Mouse (Mus musculus) intestine, embryonic 16.5 days (tissue): ENCODE results near the gene Zbtb7b. TPM values are rescaled to one million over a fixed set of nuclear protein-coding genes. Genes with fewer than 3 reads are reported as not detected.

Source experiments
- ATAC-seq: fragments of 200-750 bp; cut with Nextera tagmentation; 2 replicates; pipeline ENCODE4 v1.8.0; 2017; ENCODE audit warnings: moderate TSS enrichment, moderate library complexity
- H3K27ac ChIP-seq: fragments of 300-500 bp; sonication (generic); 2 replicates; pipeline ENCODE4 v1.5.1; 2014; ENCODE audit warnings: mild to moderate bottlenecking, low read length
- H3K27me3 ChIP-seq: fragments of 300-500 bp; sonication (generic); replicated peaks from 2 replicates; pipeline ENCODE4 v1.6.1; 2014; ENCODE audit warnings: low read length, control low read depth, mixed read lengths; ENCODE audit not compliant: control insufficient read depth, insufficient read depth
- H3K36me3 ChIP-seq: fragments of 300-500 bp; sonication (generic); 2 replicates; pipeline ENCODE4 v1.6.1; 2014; ENCODE audit warnings: low read length, control low read depth; ENCODE audit not compliant: control insufficient read depth, insufficient read depth
- H3K4me1 ChIP-seq: fragments of 300-500 bp; sonication (generic); 2 replicates; pipeline ENCODE4 v1.6.1; 2014; ENCODE audit warnings: low read length, control low read depth, mixed read lengths; ENCODE audit not compliant: control insufficient read depth, insufficient read depth
- H3K4me2 ChIP-seq: fragments of 300-500 bp; sonication (generic); 2 replicates; pipeline ENCODE4 v1.6.1; 2014; ENCODE audit warnings: low read depth, low read length, control low read depth
- H3K4me3 ChIP-seq: fragments of 300-500 bp; sonication (generic); 2 replicates; pipeline ENCODE4 v1.5.1; 2014; ENCODE audit warnings: mild to moderate bottlenecking, low read length
- H3K9ac ChIP-seq: fragments of 300-500 bp; sonication (generic); 2 replicates; pipeline ENCODE4 v1.6.1; 2014; ENCODE audit warnings: low read depth, low read length
- H3K9me3 ChIP-seq: fragments of 300-500 bp; sonication (generic); 2 replicates; pipeline ENCODE4 v1.6.1; 2016; ENCODE audit warnings: low read length, control low read depth; ENCODE audit not compliant: control insufficient read depth
- WGBS: fragments of 180-500 bp; shearing (Covaris S2); extraction: QIAGEN DNeasy Blood & Tissue Kit; methylation state at CpG from one replicate; pipeline ENCODE4 v1.1.7; 2014; 5-methylcytosine and 5-hydroxymethylcytosine counted together
- polyA plus RNA-seq: library from polyadenylated mRNA; unstranded; fragments of >200 nt; fragmentation: Nextera tagmentation; extraction: Ambion mirVana; gene quantifications from 2 replicates; pipeline ENCODE4 v1.2.1, GENCODE M21; 2015

Zbtb7b gene
- polyA plus RNA-seq, 1 experiment from 2014 or later: 10.0 TPM

- Histone ChIP-seq H3K4me1 (peaks cover 61% of the 10 kb centered on the region), H3K9ac (peak overlapping the region; percentile 57), H3K4me3 (peak overlapping the region; percentile 38), H3K36me3 (0 out of 2 replicates have a peak, but pooled peaks cover 2% of the 10 kb centered on the region), H3K9me3 (no peaks in the 10 kb centered on the region), H3K27me3 (no peaks in the 10 kb centered on the region), H3K4me2 (peak overlapping the region; percentile 59), H3K27ac (peak overlapping the region; percentile 90)
- 54% methylated on average over 17 of the region's 17 CpGs for WGBS
- no peak for ATAC-seq
These were observed 7.8 kb downstream of the Zbtb7b start for GRCm38 (mm10) chr3:89386438-89387420.

DNA sequence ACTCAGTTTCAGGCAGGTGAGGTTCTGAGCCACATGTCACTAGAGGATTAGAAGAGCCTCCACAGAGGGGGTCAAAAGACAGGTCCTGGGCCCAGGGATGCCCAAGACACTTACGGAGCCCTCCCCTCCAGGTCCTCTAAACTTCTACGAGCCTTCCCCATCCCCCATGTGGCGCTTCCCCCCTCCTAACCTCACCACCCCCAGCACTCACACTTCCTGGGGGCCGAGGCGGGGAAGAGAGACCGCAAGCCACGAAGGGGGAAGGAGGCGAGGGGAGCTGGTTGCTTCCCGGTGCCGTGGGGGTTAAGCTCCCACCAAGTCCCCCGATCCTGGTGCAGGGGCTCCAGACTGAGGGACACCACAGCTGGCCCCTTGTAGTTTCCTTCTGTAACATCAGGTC, 9.1 kb downstream of the Zbtb7b start:
- H3K27me3 ChIP-seq: no peaks in the 10 kb centered on the region
- H3K4me2 ChIP-seq: no peak overlapping the region
- H3K9ac ChIP-seq: peak overlapping the region; percentile 42; the same call in 1 of the 2 replicates
- H3K9me3 ChIP-seq: no peaks in the 10 kb centered on the region
- no peak overlapping the region for H3K27ac ChIP-seq
- WGBS: 57% methylated on average over 11 of the region's 11 CpGs
- no peak overlapping the region for H3K4me3 ChIP-seq
- no peak for ATAC-seq
- H3K36me3 ChIP-seq: peaks cover 4% of the 10 kb centered on the region; the same call in 1 of the 2 replicates
- peaks cover 49% of the 10 kb centered on the region for H3K4me1 ChIP-seq

DNA sequence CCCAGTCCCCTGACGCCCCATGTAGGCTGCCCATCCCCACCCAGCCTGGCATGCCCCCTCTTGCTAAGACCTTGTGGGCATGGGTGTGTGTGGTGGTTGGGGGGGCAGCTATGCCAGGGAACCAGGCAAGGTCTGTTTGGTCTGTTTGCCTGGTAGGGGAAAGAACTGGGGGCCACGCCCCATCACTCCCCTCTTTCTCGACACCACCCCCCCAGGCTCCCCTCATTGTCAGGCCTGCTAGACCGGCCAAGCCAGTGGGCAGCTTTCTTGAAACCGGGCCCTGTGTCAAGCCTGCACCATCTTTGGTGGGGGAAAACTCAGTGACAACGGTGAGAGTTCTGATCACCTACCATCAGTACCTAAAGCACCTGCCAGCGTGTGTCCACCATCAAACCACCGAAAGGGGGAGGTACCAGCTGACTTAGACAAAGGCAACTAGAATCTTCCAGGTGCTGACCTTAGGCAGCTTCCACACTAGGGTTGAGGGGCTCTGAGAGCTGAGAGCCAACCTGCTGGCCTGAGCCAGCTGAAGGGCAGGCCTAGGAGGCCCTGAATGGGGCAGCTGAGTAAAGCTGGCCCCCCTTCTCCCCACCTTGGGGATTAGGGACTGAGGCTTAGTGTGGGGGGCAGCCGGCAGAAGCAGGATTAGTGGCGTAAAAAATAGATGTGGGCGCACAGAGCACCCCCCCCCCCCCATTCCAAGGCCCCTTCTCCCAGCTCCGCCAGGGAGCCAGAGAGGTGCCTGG, 10.1 kb downstream of the Zbtb7b start:
- Histone ChIP-seq H3K4me2 (no peak overlapping the region), H3K4me1 (peaks cover 41% of the 10 kb centered on the region), H3K9me3 (no peaks in the 10 kb centered on the region), H3K27ac (no peak overlapping the region; the same call in 1 of the 2 replicates), H3K4me3 (no peak overlapping the region), H3K27me3 (no peaks in the 10 kb centered on the region), H3K9ac (0 out of 2 replicates have a peak overlapping the region, but pooled peaks have one; percentile 22), H3K36me3 (peaks cover 4% of the 10 kb centered on the region; the same call in 1 of the 2 replicates)
- WGBS: 70% methylated on average over 12 of the region's 12 CpGs
- no peak for ATAC-seq

- Histone ChIP-seq H3K36me3 (peaks cover 4% of the 10 kb centered on the region; the same call in 1 of the 2 replicates), H3K4me1 (peaks cover 41% of the 10 kb centered on the region), H3K27me3 (no peaks in the 10 kb centered on the region), H3K27ac (no peak overlapping the region), H3K4me2 (no peak overlapping the region), H3K9me3 (no peaks in the 10 kb centered on the region), H3K4me3 (no peak overlapping the region), H3K9ac (no peak overlapping the region)
- WGBS: 76% methylated on average over 5 of the region's 5 CpGs
- no peak for ATAC-seq
These were observed 10.8 kb downstream of the Zbtb7b start for GRCm38 (mm10) chr3:89383651-89384255.

DNA sequence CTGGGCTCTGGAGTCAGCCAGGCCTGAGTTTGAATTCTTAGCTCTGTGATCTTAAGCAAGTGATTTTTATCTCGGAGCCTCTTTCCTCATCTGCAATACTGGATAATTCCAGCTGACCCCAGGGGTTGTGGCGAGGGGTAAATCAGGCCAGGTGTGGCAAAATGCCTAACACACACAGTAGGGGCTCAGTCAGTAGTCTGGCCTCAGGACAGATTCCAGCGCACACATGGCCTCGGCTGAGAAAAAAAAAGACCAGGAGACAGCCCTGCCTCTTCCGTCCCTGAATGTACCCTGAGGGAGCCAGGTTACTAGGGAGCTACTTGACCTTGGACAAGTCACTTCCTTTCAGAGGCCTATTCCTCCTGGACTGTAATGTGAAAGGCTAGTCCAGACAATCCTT, 11.6 kb downstream of the Zbtb7b start:
- ATAC-seq: no peak
- Histone ChIP-seq H3K9ac (no peak overlapping the region), H3K4me3 (no peak overlapping the region), H3K36me3 (peaks cover 4% of the 10 kb centered on the region; the same call in 1 of the 2 replicates), H3K4me1 (peaks cover 49% of the 10 kb centered on the region), H3K9me3 (no peaks in the 10 kb centered on the region), H3K27ac (no peak overlapping the region), H3K4me2 (no peak overlapping the region), H3K27me3 (no peaks in the 10 kb centered on the region)
- 74% methylated on average over 5 of the region's 5 CpGs for WGBS

- H3K9ac ChIP-seq: no peak overlapping the region
- H3K9me3 ChIP-seq: no peaks in the 10 kb centered on the region
- H3K36me3 ChIP-seq: peaks cover 4% of the 10 kb centered on the region; the same call in 1 of the 2 replicates
- H3K27ac ChIP-seq: no peak overlapping the region
- no peaks in the 10 kb centered on the region for H3K27me3 ChIP-seq
- H3K4me3 ChIP-seq: no peak overlapping the region
- 85% methylated on average over 9 of the region's 9 CpGs for WGBS
- peaks cover 49% of the 10 kb centered on the region for H3K4me1 ChIP-seq
- no peak overlapping the region for H3K4me2 ChIP-seq
- ATAC-seq: no peak
These were observed 12.3 kb downstream of the Zbtb7b start for GRCm38 (mm10) chr3:89382033-89382882.

DNA sequence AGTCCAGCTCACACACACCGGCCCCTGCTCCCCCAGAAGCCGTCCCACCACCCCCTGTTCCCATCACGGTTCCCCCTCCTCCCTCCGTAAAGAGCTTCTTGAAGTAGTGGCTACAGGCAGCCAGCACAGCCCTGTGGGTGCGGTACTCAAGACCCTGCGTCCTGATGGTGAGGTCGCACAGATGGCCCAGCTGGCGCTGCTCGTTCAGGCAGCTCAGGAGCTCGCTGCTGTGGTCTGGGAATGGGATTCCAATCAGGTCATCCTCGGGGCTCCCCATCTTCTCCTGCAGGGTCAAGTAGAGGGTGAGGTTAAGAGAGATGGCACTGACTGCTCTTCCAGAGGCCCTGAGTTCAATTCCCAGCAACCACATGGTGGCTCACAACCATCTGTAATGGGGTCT, 13.3 kb downstream of the Zbtb7b start:
- H3K36me3 ChIP-seq: peaks cover 4% of the 10 kb centered on the region; the same call in 1 of the 2 replicates
- WGBS: 77% methylated on average over 11 of the region's 11 CpGs
- H3K4me1 ChIP-seq: peaks cover 39% of the 10 kb centered on the region
- no peaks in the 10 kb centered on the region for H3K27me3 ChIP-seq
- H3K4me2 ChIP-seq: no peak overlapping the region
- H3K9ac ChIP-seq: no peak overlapping the region
- H3K27ac ChIP-seq: no peak overlapping the region
- H3K9me3 ChIP-seq: no peaks in the 10 kb centered on the region
- no peak for ATAC-seq
- H3K4me3 ChIP-seq: no peak overlapping the region

DNA sequence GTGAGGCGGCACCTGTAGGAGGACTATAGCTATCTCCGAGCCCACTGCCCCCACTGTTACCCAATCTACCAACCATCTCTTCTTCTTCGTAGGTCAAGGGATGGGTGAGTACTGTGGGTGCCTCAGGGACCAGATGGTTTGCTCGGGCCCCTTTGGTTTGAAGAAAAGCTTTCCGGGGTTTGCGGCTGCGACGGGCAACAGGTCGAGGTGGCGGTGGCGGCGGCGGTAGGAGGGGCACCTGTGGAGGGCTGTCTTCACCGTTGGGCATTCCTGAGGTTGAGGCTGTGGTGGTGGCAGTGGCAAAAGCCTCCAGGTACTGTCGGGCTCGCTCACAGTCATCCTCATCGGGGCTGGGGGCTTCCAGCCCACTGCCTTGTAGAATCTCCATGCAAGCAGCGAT, 13.9 kb downstream of the Zbtb7b start:
- Histone ChIP-seq H3K4me3 (no peak overlapping the region), H3K4me1 (peaks cover 38% of the 10 kb centered on the region), H3K27me3 (no peaks in the 10 kb centered on the region), H3K27ac (no peak overlapping the region), H3K36me3 (peaks cover 4% of the 10 kb centered on the region; the same call in 1 of the 2 replicates), H3K4me2 (no peak overlapping the region), H3K9me3 (no peaks in the 10 kb centered on the region), H3K9ac (no peak overlapping the region)
- no peak for ATAC-seq
- 94% methylated on average over 18 of the region's 18 CpGs for WGBS
